Mouse (Mus musculus): ENCODE results near the gene Ppp1r1b. TPM values are rescaled to one million over a fixed set of nuclear protein-coding genes. Genes with fewer than 3 reads are reported as not detected.

The Ppp1r1b gene
- total RNA-seq, 1 experiment from 2014 or later = not detected

GRCm38 (mm10) chr11:98328031-98328370 lies 20.2 kb upstream of the Ppp1r1b start:
- ATAC-seq (replicated peaks; ENCODE audit: low read depth, poor library complexity, severe bottlenecking) = no peak

GRCm38 (mm10) chr11:98328371-98329069 lies 19.7 kb upstream of the Ppp1r1b start:
- ATAC-seq (replicated peaks; ENCODE audit: low read depth, poor library complexity, severe bottlenecking) = no peak

GRCm38 (mm10) chr11:98329081-98329959 lies 18.9 kb upstream of the Ppp1r1b start, which contains the start of gene Neurod2:
Gene Neurod2, minus strand, starts transcription at chr11:98329648.
- no peak for ATAC-seq (replicated peaks; ENCODE audit: low read depth, poor library complexity, severe bottlenecking)

- ATAC-seq (replicated peaks; ENCODE audit: low read depth, poor library complexity, severe bottlenecking) = no peak
Measured at GRCm38 (mm10) chr11:98329960-98330744, 18.1 kb upstream of the Ppp1r1b start.

- no peak for ATAC-seq (replicated peaks; ENCODE audit: low read depth, poor library complexity, severe bottlenecking)
Measured at GRCm38 (mm10) chr11:98330745-98331204, 17.4 kb upstream of the Ppp1r1b start.

DNA sequence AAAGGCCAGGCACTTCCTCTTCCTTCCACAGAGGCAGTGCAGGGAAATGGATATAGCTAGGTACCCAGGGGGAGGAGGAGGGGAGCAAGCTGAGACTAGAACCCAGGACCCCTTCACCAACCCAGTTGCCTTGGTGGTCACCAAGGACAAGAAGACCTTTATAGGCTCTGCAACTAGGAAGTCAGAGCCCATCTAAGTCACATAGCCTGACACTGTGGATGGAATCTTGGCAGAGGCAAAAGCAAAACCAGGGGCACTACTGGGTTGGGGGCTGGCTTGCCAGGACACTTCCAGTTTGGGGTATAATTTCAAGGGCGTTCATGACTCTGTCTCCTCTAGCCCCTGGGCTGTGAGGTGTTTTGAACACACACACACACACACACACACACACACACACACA lies 16.8 kb upstream of the Ppp1r1b start:
- ATAC-seq (replicated peaks; ENCODE audit: low read depth, poor library complexity, severe bottlenecking) = no peak

GRCm38 (mm10) chr11:98332186-98332585 lies 16.0 kb upstream of the Ppp1r1b start:
- no peak for ATAC-seq (replicated peaks; ENCODE audit: low read depth, poor library complexity, severe bottlenecking)

- ATAC-seq (replicated peaks; ENCODE audit: low read depth, poor library complexity, severe bottlenecking) = no peak
Measured at GRCm38 (mm10) chr11:98332841-98333240, 15.4 kb upstream of the Ppp1r1b start.

DNA sequence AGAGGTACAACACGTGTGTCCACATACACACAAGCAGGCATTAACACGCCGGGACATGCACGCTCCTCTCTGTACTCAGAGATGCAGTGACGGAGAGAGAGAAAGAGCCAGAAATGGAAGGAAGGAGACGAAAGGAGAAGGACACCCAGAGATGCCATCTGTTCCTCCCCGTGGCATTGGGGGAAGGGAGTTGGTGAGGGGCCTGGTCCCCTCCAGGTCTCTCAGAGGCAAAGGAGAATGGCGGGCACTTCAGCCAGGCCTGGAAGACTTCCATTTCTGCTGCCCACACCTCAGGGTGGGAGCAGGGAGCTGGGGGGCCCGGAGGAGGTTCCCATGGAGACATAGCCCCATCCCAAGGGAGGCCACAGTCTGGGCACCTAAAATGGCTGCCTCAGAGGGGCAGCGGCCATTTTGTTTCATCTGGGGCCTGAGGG lies 14.9 kb upstream of the Ppp1r1b start:
- ATAC-seq (replicated peaks; ENCODE audit: low read depth, poor library complexity, severe bottlenecking) = no peak

- ATAC-seq (replicated peaks; ENCODE audit: low read depth, poor library complexity, severe bottlenecking) = no peak
Measured at GRCm38 (mm10) chr11:98333981-98334741, 14.0 kb upstream of the Ppp1r1b start.

GRCm38 (mm10) chr11:98335250-98335649 lies 13.0 kb upstream of the Ppp1r1b start:
- ATAC-seq (replicated peaks; ENCODE audit: low read depth, poor library complexity, severe bottlenecking) = peak; percentile 41

DNA sequence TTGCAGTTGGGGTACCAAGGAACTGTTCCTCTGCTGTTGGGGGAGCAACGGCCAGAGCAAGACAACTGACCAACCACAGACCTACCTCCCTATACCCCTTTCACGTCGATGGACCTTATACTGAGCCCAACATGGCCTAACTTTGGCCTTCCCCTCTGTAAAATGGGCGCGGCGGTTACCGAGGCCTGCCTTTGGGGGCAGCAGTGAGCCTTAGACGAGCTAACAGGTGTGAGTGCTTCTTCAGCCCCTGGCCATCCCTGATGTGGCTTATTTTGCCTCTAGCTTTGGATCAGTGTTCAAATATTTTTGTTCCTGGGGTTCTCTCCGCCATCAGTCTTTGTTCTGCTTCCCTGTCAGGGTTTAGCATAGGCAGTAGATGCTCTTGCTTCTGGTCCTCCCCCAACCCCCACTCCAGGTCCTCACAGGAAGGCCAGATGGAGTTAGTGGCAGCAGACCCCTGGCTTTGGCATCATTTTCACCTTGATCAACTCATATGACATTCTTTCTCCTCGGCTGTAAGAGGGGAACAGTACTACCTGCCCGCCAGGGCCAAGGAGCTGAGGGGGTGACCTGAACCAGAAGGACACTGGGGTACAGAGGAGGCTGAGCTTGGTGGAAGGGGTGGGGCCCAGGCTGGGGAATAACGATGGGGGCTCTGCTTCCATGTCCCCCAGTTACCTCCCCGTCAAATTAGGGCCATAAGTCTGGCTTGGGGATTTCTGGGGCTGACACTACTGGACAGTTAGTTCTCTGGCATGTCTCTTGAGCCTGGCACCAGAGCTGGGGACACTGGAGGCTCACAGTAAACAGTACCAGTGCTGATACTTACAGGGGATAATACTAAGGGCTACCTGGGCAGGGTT lies 11.7 kb upstream of the Ppp1r1b start:
- ATAC-seq (replicated peaks; ENCODE audit: low read depth, poor library complexity, severe bottlenecking) = no peak

GRCm38 (mm10) chr11:98338507-98338961 lies 9.7 kb upstream of the Ppp1r1b start:
- ATAC-seq (replicated peaks; ENCODE audit: low read depth, poor library complexity, severe bottlenecking) = no peak

DNA sequence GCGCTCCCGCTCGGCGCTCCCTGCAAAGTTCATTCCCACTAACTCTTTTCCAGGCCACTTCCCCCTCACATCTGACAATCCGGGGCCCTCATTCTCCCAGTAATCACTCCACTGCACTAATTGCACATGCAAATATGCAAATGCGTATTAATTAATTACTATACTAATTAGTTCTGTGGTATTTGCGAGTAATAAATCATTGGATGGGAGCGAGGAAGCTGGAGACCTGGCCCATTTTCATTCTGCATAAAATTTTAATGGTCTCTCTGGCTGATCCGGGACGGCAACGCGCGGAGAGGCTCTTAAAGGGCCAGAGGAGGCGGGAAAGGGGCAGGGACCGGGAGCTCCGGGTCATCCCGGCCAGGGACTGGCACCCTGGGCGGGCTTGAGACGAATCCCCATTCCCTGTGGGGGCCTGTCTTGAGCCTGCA lies 9.1 kb upstream of the Ppp1r1b start:
- no peak for ATAC-seq (replicated peaks; ENCODE audit: low read depth, poor library complexity, severe bottlenecking)

DNA sequence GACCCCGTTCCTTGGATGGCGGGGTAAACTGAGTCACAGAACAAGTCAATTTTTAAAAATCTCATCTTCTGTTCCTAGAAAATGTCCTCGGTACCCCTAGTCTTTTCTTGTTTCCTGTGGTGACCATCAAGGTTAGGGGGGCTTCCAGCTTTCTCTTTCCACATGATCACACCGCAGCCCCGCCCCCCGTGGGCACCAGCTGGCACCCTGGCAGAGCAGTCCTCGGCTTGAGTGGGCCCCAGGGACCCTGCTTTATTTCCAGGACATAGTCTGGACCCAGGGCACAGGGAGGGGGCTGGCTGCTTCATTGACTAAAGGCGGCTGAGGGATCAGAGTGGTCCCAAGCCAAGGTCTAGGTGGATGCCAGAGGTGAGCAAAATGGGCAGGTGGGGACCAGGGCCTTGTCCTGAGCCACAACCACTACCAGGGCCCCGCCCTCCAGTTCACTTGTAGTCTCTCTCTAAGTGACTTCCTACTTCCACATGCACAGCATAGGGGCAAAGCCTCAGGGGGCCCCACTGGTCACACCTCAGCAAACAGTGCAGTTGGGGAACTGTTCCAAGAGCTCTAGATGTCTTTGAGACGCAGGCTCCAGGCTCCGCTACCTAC lies 8.4 kb upstream of the Ppp1r1b start:
- ATAC-seq (replicated peaks; ENCODE audit: low read depth, poor library complexity, severe bottlenecking) = no peak

DNA sequence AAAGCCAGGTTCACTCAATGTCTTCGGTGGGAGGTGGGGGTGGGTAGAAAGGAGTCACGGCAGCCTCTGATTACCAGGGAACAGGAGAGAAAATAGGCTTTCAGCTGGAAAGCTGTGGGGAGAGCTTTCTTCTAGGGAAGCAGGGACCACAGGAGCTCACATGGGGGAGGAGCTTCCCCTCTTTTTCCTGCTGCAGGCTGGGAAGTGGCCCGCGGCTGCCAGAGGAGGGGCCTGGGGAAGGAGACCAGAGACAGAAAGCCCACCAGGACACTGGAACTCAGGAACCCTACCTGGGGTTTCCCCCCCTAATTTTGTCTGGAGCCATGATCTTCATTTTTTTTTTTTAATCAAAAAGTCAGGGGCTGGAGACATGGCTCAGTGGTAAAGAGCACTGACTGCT lies 7.6 kb upstream of the Ppp1r1b start:
- ATAC-seq (replicated peaks; ENCODE audit: low read depth, poor library complexity, severe bottlenecking) = no peak

GRCm38 (mm10) chr11:98341174-98341573 lies 7.0 kb upstream of the Ppp1r1b start:
- no peak for ATAC-seq (replicated peaks; ENCODE audit: low read depth, poor library complexity, severe bottlenecking)
